Mouse (Mus musculus) layer of hippocampus, postnatal 36 days (tissue): ENCODE measurements around the gene Olfr586. TPM values are rescaled to one million over a fixed set of nuclear protein-coding genes. Genes with fewer than 3 reads are reported as not detected.

Experiments used
- DNase-seq, 2 experiments: peaks; one replicate each; pipeline ENCODE4 v3.0.0; 2022
- total RNA-seq, 2 experiments: library from RNA; stranded (reverse); gene quantifications; 2 replicates each; pipeline ENCODE4 v1.2.3; 2021

The Olfr586 gene
- total RNA-seq = not detected

- DNase-seq = no peak
These were observed at the start of gene Olfr586 for GRCm38 (mm10) chr7:103125538-103125937. Gene Olfr586, minus strand, starts transcription at chr7:103125638.

GRCm38 (mm10) chr7:103169697-103170096 lies 44.3 kb upstream of the Olfr586 start:
- DNase-seq = no peak

DNA sequence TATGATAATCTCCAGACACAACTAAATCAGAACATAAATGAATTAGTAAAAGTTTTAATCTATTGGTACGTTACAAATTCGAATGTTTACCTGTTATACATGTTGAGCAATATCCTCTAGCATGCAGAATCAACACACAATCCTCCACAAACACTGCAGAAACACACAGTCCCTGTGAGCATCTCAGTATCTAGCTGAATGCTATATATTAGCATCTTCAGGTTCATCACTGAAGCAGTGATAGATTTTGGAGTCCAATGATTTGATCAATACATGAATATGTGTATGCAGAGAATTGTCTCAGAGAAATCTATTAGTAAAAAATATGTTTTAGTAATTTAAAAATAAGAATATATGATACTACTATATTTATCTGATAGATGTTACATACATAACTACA lies 30.8 kb upstream of the Olfr586 start, which contains the start of gene Olfr589:
Olfr589 (minus strand) TSS at position 101 of the 400 bp plus-strand sequence.
- DNase-seq = no peak

DNA sequence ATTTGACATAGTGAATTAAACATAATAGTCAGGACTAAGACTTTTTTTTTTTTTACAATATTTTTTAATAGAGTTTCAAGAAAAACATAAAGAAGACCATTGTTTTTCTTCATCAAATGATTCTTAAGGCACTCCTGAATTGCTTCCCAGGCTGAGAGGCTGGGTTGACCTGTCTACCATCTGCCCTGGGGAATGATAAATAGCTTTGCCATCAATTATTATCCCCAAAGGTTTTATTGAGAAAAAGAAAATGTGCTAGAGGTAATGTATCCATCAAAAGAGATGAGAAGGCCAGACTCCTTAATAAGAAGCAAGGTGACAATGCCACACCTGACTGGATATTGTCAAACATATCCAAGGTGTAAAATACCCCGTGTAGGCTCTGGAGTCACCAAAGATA lies 15.1 kb upstream of the Olfr586 start, which contains the start of gene Olfr588-ps1:
Olfr588-ps1 (plus strand) TSS at position 301 of the 400 bp plus-strand sequence.
- no peak for DNase-seq

GRCm38 (mm10) chr7:103119406-103119805 lies 6.0 kb downstream of the Olfr586 start:
- DNase-seq = no peak

GRCm38 (mm10) chr7:103097420-103097819 lies 28.0 kb downstream of the Olfr586 start, which contains the start of gene Olfr585:
Gene Olfr585, plus strand, starts transcription at chr7:103097720.
- DNase-seq = no peak

GRCm38 (mm10) chr7:103081585-103081984 lies 43.9 kb downstream of the Olfr586 start, which contains the start of gene Olfr584:
Gene Olfr584, plus strand, starts transcription at chr7:103081885.
- no peak for DNase-seq

Other genes starting within 250 kb of the Olfr586 start
- gene Olfr568, start 248.5 kb downstream of the Olfr586 start, total RNA-seq = not detected
- not detected for gene Olfr569, start 234.8 kb downstream of the Olfr586 start, total RNA-seq
- gene Olfr570, start 231.1 kb downstream of the Olfr586 start, total RNA-seq = not detected
- gene Olfr571, start 208.1 kb downstream of the Olfr586 start, total RNA-seq = not detected
- not detected for gene Olfr572, start 201.2 kb downstream of the Olfr586 start, total RNA-seq
- not detected for gene Olfr573-ps1, start 183.1 kb downstream of the Olfr586 start, total RNA-seq
- not detected for gene Olfr574, start 177.2 kb downstream of the Olfr586 start, total RNA-seq
- gene Olfr575, start 166.9 kb downstream of the Olfr586 start, total RNA-seq = not detected
- gene Olfr576, start 163.0 kb downstream of the Olfr586 start, total RNA-seq = not detected
- gene Olfr577, start 149.7 kb downstream of the Olfr586 start, total RNA-seq = not detected
- gene Olfr578, start 136.3 kb downstream of the Olfr586 start, total RNA-seq = not detected
- not detected for gene Olfr582, start 87.6 kb downstream of the Olfr586 start, total RNA-seq
- not detected for gene Olfr583, start 74.3 kb downstream of the Olfr586 start, total RNA-seq
- gene Olfr584, start 43.8 kb downstream of the Olfr586 start, total RNA-seq = not detected
- not detected for gene Olfr585, start 27.9 kb downstream of the Olfr586 start, total RNA-seq
- gene Olfr588-ps1, start 15.2 kb upstream of the Olfr586 start, total RNA-seq = not detected
- not detected for gene Olfr589, start 30.7 kb upstream of the Olfr586 start, total RNA-seq
- gene Olfr591, start 52.7 kb upstream of the Olfr586 start, total RNA-seq = not detected
- not detected for gene Olfr592, start 59.2 kb upstream of the Olfr586 start, total RNA-seq
- gene Olfr593, start 86.2 kb upstream of the Olfr586 start, total RNA-seq = not detected
- not detected for gene Olfr594, start 91.4 kb upstream of the Olfr586 start, total RNA-seq
- not detected for gene Usp17ld, start 126.9 kb upstream of the Olfr586 start, total RNA-seq
- gene Olfr596, start 180.0 kb upstream of the Olfr586 start, total RNA-seq = not detected
- gene Olfr597, start 190.7 kb upstream of the Olfr586 start, total RNA-seq = not detected
- not detected for gene Olfr598, start 197.9 kb upstream of the Olfr586 start, total RNA-seq
- gene Olfr599, start 210.3 kb upstream of the Olfr586 start, total RNA-seq = not detected
- not detected for gene Olfr600, start 224.0 kb upstream of the Olfr586 start, total RNA-seq
- gene Olfr601, start 237.0 kb upstream of the Olfr586 start, total RNA-seq = not detected